Mouse (Mus musculus) c-Kit-positive CD71-positive TER-119-positive erythroid progenitor cells, embryonic 14.5 days (primary cell): Measurements from ENCODE around the gene Hoxd3.
A peak's percentile ranks its signal among the peaks of the same experiment; 100 is the strongest.

Experiments
- DNase-seq: peaks from one replicate; pipeline ENCODE4 v3.0.0-alpha.2; 2013; ENCODE audit warnings: low spot score

Hoxd3 gene

GRCm38 (mm10) chr2:74706393-74706960 is 5.2 kb upstream of the Hoxd3 start:
- DNase-seq = no peak

GRCm38 (mm10) chr2:74707599-74707998 is 4.1 kb upstream of the Hoxd3 start:
- no peak for DNase-seq

- DNase-seq = no peak
These were observed 3.1 kb upstream of the Hoxd3 start for GRCm38 (mm10) chr2:74708676-74709075.

GRCm38 (mm10) chr2:74709465-74710419 is 2.0 kb upstream of the Hoxd3 start:
- DNase-seq = no peak

GRCm38 (mm10) chr2:74710929-74711543 is 691 bp upstream of the Hoxd3 start:
- no peak for DNase-seq

GRCm38 (mm10) chr2:74713239-74714150 is 1.8 kb downstream of the Hoxd3 start:
- no peak for DNase-seq

GRCm38 (mm10) chr2:74714156-74714789 is 2.5 kb downstream of the Hoxd3 start:
- no peak for DNase-seq

- no peak for DNase-seq
These were observed 3.2 kb downstream of the Hoxd3 start for GRCm38 (mm10) chr2:74714881-74715280.

- DNase-seq = peak; percentile 58
These were observed 3.9 kb downstream of the Hoxd3 start for GRCm38 (mm10) chr2:74715504-74716241.

GRCm38 (mm10) chr2:74720384-74720783 is 8.7 kb downstream of the Hoxd3 start:
- DNase-seq = no peak

- no peak for DNase-seq
These were observed 9.3 kb downstream of the Hoxd3 start for GRCm38 (mm10) chr2:74720955-74721491.

GRCm38 (mm10) chr2:74721882-74722281 is 10.2 kb downstream of the Hoxd3 start:
- DNase-seq = no peak

GRCm38 (mm10) chr2:74722949-74723348 is 11.2 kb downstream of the Hoxd3 start:
- DNase-seq = no peak

- no peak for DNase-seq
These were observed 12.7 kb downstream of the Hoxd3 start for GRCm38 (mm10) chr2:74724244-74725015.

- DNase-seq = no peak
These were observed 13.4 kb downstream of the Hoxd3 start for GRCm38 (mm10) chr2:74725171-74725570.

- DNase-seq = no peak
These were observed 14.8 kb downstream of the Hoxd3 start, which contains the start of gene Gm28230 for GRCm38 (mm10) chr2:74726551-74726950. Gene Gm28230, plus strand, starts transcription at chr2:74726728.

- DNase-seq = no peak
These were observed 15.4 kb downstream of the Hoxd3 start for GRCm38 (mm10) chr2:74726973-74727639.

- no peak for DNase-seq
These were observed 16.0 kb downstream of the Hoxd3 start for GRCm38 (mm10) chr2:74727640-74728302.
